Mouse (Mus musculus): Measurements from ENCODE around the gene Rnf115. TPM values are rescaled to one million over a fixed set of nuclear protein-coding genes. Genes with fewer than 3 reads are reported as not detected.

Gene Rnf115
- polyA plus RNA-seq, 1 experiment = 11.3 TPM

- H3K4me3 ChIP-seq (ENCODE audit: extremely low read depth, insufficient read depth, insufficient read length) = no peak overlapping the region
- TF ChIP-seq CTCF (IDR thresholded peaks at IDR 0.05; ENCODE audit: extremely low read depth, insufficient read depth, insufficient read length, insufficient replicate concordance) (no peak), POLR2A (IDR thresholded peaks at IDR 0.05; ENCODE audit: low read depth, low read length) (no peak)
- H3K27ac ChIP-seq (ENCODE audit: insufficient read depth, low read length) = no peak overlapping the region
- 78% methylated on average over 8 of the region's 8 CpGs for WGBS
- no peaks in the 10 kb centered on the region for H3K4me1 ChIP-seq (ENCODE audit: control insufficient read depth, insufficient read depth, insufficient read length)
- peaks cover 42% of the 10 kb centered on the region for H3K36me3 ChIP-seq (ENCODE audit: control insufficient read depth, insufficient read depth, low read length)
- no peaks in the 10 kb centered on the region for H3K27me3 ChIP-seq (ENCODE audit: control insufficient read depth, insufficient read depth, low read length)
- DNase-seq (ENCODE audit: low read depth in 1 of 2, low spot score in 2 of 2) = no peak
Observed at GRCm38 (mm10) chr3:96788506-96788905, 61.0 kb downstream of the Rnf115 start.

DNA sequence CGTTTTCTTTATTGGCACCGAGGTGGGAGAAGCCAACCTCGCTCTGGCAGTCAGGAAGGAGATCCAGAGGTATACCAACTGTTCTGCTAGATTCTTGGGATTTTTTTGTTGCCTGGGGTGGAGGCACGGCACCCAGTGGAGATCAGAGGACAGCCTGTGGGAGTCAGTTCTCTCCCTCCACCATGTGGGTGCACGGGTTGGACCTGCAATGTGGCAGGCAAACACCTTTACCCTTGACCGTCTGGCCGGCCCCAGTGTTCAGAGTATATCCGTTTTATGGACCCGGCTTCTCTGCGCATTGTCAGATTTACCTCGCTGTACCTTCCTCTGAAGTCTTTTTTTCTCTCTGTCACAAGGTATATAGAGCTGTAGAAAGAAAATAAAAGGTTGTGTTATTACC is 72.8 kb downstream of the Rnf115 start:
- no peak for DNase-seq (ENCODE audit: low read depth in 1 of 2, low spot score in 2 of 2)
- Histone ChIP-seq H3K4me3 (ENCODE audit: extremely low read depth, insufficient read depth, insufficient read length) (no peak overlapping the region), H3K27me3 (ENCODE audit: control insufficient read depth, insufficient read depth, low read length) (no peaks in the 10 kb centered on the region), H3K36me3 (ENCODE audit: control insufficient read depth, insufficient read depth, low read length) (no peaks in the 10 kb centered on the region), H3K4me1 (ENCODE audit: control insufficient read depth, insufficient read depth, insufficient read length) (no peaks in the 10 kb centered on the region), H3K27ac (ENCODE audit: insufficient read depth, low read length) (no peak overlapping the region)
- TF ChIP-seq POLR2A (IDR thresholded peaks at IDR 0.05; ENCODE audit: low read depth, low read length) (no peak), CTCF (IDR thresholded peaks at IDR 0.05; ENCODE audit: extremely low read depth, insufficient read depth, insufficient read length, insufficient replicate concordance) (no peak)
- 92% methylated on average over 11 of the region's 11 CpGs for WGBS

- Histone ChIP-seq H3K4me1 (ENCODE audit: control insufficient read depth, insufficient read depth, insufficient read length) (no peaks in the 10 kb centered on the region), H3K36me3 (ENCODE audit: control insufficient read depth, insufficient read depth, low read length) (no peaks in the 10 kb centered on the region), H3K27me3 (ENCODE audit: control insufficient read depth, insufficient read depth, low read length) (no peaks in the 10 kb centered on the region), H3K27ac (ENCODE audit: insufficient read depth, low read length) (no peak overlapping the region), H3K4me3 (ENCODE audit: extremely low read depth, insufficient read depth, insufficient read length) (no peak overlapping the region)
- DNase-seq (ENCODE audit: low read depth in 1 of 2, low spot score in 2 of 2) = no peak
- TF ChIP-seq CTCF (IDR thresholded peaks at IDR 0.05; ENCODE audit: extremely low read depth, insufficient read depth, insufficient read length, insufficient replicate concordance) = no peak
- no peak for TF ChIP-seq POLR2A (IDR thresholded peaks at IDR 0.05; ENCODE audit: low read depth, low read length)
- 66% methylated on average over 1 of the region's 1 CpGs for WGBS
Observed at GRCm38 (mm10) chr3:96802214-96802613, 74.8 kb downstream of the Rnf115 start.

DNA sequence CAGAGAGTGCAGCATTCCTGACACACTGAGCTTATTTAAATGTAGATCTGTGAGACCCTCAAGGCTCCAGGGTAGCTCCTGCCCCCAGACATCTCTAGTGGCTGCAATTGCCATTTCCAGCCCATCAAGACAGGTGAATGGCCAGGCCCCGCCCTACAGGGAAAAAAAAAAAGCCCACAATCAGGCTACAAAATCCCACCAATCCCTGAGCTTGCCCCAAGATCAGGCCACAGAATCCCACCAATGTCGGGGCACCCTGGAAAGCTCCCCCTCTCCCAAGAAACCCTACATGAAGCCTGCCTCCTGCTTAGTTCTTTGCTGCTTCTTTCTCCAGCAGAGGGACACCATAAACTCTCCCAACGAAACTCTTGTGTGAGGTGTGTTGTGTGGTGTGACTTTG is 80.7 kb downstream of the Rnf115 start:
- Histone ChIP-seq H3K36me3 (ENCODE audit: control insufficient read depth, insufficient read depth, low read length) (no peaks in the 10 kb centered on the region), H3K27ac (ENCODE audit: insufficient read depth, low read length) (no peak overlapping the region), H3K4me3 (ENCODE audit: extremely low read depth, insufficient read depth, insufficient read length) (no peak overlapping the region), H3K27me3 (ENCODE audit: control insufficient read depth, insufficient read depth, low read length) (no peaks in the 10 kb centered on the region), H3K4me1 (ENCODE audit: control insufficient read depth, insufficient read depth, insufficient read length) (no peaks in the 10 kb centered on the region)
- no peak for DNase-seq (ENCODE audit: low read depth in 1 of 2, low spot score in 2 of 2)
- no peak for TF ChIP-seq POLR2A (IDR thresholded peaks at IDR 0.05; ENCODE audit: low read depth, low read length)
- no peak for TF ChIP-seq CTCF (IDR thresholded peaks at IDR 0.05; ENCODE audit: extremely low read depth, insufficient read depth, insufficient read length, insufficient replicate concordance)
- WGBS = 93% methylated on average over 3 of the region's 3 CpGs

- H3K4me1 ChIP-seq (ENCODE audit: control insufficient read depth, insufficient read depth, insufficient read length) = no peaks in the 10 kb centered on the region; the same call in 1 of the 2 replicates
- no peak overlapping the region for H3K27ac ChIP-seq (ENCODE audit: insufficient read depth, low read length)
- no peaks in the 10 kb centered on the region for H3K27me3 ChIP-seq (ENCODE audit: control insufficient read depth, insufficient read depth, low read length)
- 88% methylated on average over 3 of the region's 3 CpGs for WGBS
- TF ChIP-seq CTCF (IDR thresholded peaks at IDR 0.05; ENCODE audit: extremely low read depth, insufficient read depth, insufficient read length, insufficient replicate concordance) (no peak), POLR2A (IDR thresholded peaks at IDR 0.05; ENCODE audit: low read depth, low read length) (no peak)
- no peaks in the 10 kb centered on the region for H3K36me3 ChIP-seq (ENCODE audit: control insufficient read depth, insufficient read depth, low read length)
- H3K4me3 ChIP-seq (ENCODE audit: extremely low read depth, insufficient read depth, insufficient read length) = no peak overlapping the region
- no peak for DNase-seq (ENCODE audit: low read depth in 1 of 2, low spot score in 2 of 2)
Observed at GRCm38 (mm10) chr3:96808651-96809050, 81.2 kb downstream of the Rnf115 start.

GRCm38 (mm10) chr3:96811232-96811631 is 83.8 kb downstream of the Rnf115 start:
- no peaks in the 10 kb centered on the region for H3K27me3 ChIP-seq (ENCODE audit: control insufficient read depth, insufficient read depth, low read length)
- no peak for DNase-seq (ENCODE audit: low read depth in 1 of 2, low spot score in 2 of 2)
- H3K4me1 ChIP-seq (ENCODE audit: control insufficient read depth, insufficient read depth, insufficient read length) = no peaks in the 10 kb centered on the region; the same call in 1 of the 2 replicates
- no peak for TF ChIP-seq POLR2A (IDR thresholded peaks at IDR 0.05; ENCODE audit: low read depth, low read length)
- TF ChIP-seq CTCF (IDR thresholded peaks at IDR 0.05; ENCODE audit: extremely low read depth, insufficient read depth, insufficient read length, insufficient replicate concordance) = no peak
- 88% methylated on average over 3 of the region's 3 CpGs for WGBS
- H3K27ac ChIP-seq (ENCODE audit: insufficient read depth, low read length) = no peak overlapping the region
- H3K36me3 ChIP-seq (ENCODE audit: control insufficient read depth, insufficient read depth, low read length) = no peaks in the 10 kb centered on the region
- H3K4me3 ChIP-seq (ENCODE audit: extremely low read depth, insufficient read depth, insufficient read length) = no peak overlapping the region

DNA sequence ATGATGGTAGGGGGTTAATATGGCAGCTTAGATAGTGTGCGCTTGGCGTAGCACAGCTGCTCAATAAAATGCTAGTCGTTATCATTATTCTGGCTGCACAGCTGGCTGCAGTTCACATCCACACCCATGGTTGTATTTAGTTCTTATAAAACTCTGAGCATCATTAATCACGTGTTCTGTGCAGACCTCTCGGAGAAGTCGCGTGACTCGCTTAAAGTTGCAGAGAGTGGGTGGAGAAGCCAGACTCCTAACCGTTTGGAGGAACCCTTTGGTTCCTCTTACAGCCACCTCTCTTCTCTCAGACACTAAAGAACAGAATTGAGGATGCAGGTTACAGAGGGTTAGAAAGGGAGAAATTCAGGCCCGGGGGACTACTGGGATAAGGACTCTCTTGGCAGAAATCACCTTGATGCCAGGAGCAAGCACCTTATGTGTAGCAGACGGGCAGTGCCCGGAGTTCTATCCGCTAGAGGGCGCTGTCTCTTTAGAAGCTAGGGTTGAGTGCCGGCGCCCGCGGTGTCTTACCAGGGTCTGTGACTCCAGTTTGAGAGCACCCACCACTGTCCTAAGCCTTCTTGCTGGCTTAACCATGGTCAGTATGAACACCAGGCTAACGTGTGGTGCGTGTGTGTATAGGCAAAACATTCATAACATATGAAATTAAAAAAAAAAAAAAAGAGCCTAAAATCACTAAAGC is 85.1 kb downstream of the Rnf115 start:
- WGBS = 24% methylated on average over 20 of the region's 20 CpGs
- H3K4me3 ChIP-seq (ENCODE audit: extremely low read depth, insufficient read depth, insufficient read length) = no peak overlapping the region

More for the DNA sequence above, 85.1 kb downstream of the Rnf115 start:
- Histone ChIP-seq H3K27me3 (ENCODE audit: control insufficient read depth, insufficient read depth, low read length) (no peaks in the 10 kb centered on the region), H3K4me1 (ENCODE audit: control insufficient read depth, insufficient read depth, insufficient read length) (no peaks in the 10 kb centered on the region; the same call in 1 of the 2 replicates), H3K36me3 (ENCODE audit: control insufficient read depth, insufficient read depth, low read length) (no peaks in the 10 kb centered on the region), H3K27ac (ENCODE audit: insufficient read depth, low read length) (no peak overlapping the region)
- TF ChIP-seq CTCF (IDR thresholded peaks at IDR 0.05; ENCODE audit: extremely low read depth, insufficient read depth, insufficient read length, insufficient replicate concordance) (peak; percentile 76), POLR2A (IDR thresholded peaks at IDR 0.05; ENCODE audit: low read depth, low read length) (no peak)
- peak; percentile 37 to 75 for DNase-seq (ENCODE audit: low read depth in 1 of 2, low spot score in 2 of 2)
